Mouse (Mus musculus): Measurements from ENCODE around the gene Gabbr2.

DNA sequence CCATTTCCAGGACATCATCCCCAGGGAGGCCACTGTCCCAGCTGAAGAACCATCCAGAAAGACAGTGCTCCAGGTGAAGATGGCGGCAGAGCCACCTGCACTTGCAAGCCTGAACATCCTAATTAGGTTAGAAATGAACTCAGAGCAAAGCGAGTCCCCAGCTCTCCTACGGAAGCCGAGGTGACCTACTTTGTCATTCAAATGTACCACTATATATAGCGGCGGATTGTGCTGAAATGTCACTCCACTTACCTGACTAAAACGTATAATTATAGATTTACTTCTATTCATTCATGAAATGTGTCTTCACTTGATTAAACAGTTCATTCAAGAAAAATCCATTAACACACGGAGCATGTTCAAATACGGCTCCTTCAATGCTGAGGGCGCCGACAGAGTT lies 170.0 kb downstream of the Gabbr2 start:
- TF ChIP-seq CTCF (IDR thresholded peaks at IDR 0.05; ENCODE audit: control insufficient read depth, insufficient read depth, insufficient replicate concordance, low read depth, low read length) (no peak), POLR2A (IDR thresholded peaks at IDR 0.05; ENCODE audit: control insufficient read depth, low read depth, low read length) (no peak)

All from testis, adult 2 months (tissue).